Mouse (Mus musculus): ENCODE results near the gene Lclat1.

GRCm38 (mm10) chr17:73186929-73187328 is 79.1 kb downstream of the Lclat1 start:
- TF ChIP-seq CTCF (IDR thresholded peaks at IDR 0.05) (no peak), EP300 (IDR thresholded peaks at IDR 0.05; ENCODE audit: insufficient read depth, low read depth, low read length) (no peak)

Data from heart, adult 2 months (tissue).